Mouse (Mus musculus) erythroid progenitor cell, adult 5-6 weeks (primary cell): ENCODE results near the gene Gabarapl2. TPM values are rescaled to one million over a fixed set of nuclear protein-coding genes. Genes with fewer than 3 reads are reported as not detected.
A peak's percentile ranks its signal among the peaks of the same experiment; 100 is the strongest.
"Not testable (repeated sequence)": the region's sequence is repeated elsewhere in the genome, so short reads cannot be mapped to it uniquely, and the experiment has no call there.

Experiments used
- ATAC-seq: replicated peaks from 2 replicates; pipeline ENCODE4 v1.8.0; 2016; ENCODE audit warnings: moderate number of reproducible peaks, mild to moderate bottlenecking, moderate TSS enrichment, inconsistent platforms; ENCODE audit not compliant: poor library complexity, low FRiP score, severe bottlenecking
- total RNA-seq, 2 experiments: library from RNA; stranded (forward) in 1 of 2; stranded (reverse) in 1 of 2; fragments of 150-400 nt in 1 of 2; fragments of 186-747, 209-891 nt in 1 of 2; gene quantifications; 2 replicates each; pipeline versions ENCODE4 v1.2.3 to v1.2.4; 2015 to 2017; ENCODE audit warnings: low replicate concordance in 2 of 2

The Gabarapl2 gene
- total RNA-seq, 2 experiments from 2014 or later: 99.1 to 118 TPM

DNA sequence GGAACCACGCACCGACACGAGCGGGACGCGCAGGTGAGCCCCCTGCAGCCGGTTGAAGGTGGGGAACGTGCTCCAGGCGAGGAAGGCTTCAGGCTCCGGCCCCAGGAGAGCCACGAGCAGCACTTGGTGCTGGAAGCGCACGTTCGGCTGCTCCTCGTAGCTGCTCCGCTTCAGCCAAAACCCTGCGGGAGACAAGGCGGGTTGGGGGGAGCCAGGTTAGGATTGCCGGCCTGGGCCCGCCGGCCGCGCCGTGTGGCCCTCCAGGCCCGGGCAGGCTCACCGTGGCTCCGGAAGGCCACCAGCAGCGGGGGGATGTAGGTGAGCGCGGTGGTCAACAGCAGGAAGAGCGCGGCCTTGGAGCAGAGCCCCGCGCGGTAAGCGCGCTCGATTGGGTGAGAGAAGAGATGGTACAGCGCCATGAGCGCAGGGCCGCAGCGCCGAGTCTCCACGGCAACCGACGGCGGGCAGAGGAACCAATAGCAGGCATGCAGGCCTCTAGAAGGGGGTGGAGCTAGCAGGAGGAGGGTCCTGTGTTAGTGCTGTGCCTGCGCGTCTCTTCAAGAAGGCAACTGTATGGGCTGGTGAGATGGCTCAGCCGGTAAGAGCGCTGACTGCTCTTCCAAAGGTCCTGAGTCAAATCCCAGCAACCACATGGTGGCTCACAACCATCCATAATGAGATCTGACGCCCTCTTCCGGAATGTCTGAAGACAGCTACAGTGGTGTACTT is 7.0 kb upstream of the Gabarapl2 start, which contains the start of gene Tmem231:
Gene Tmem231 (minus strand): TSS at position 534 of the 729 bp plus-strand sequence.
- ATAC-seq: peak; percentile 89

DNA sequence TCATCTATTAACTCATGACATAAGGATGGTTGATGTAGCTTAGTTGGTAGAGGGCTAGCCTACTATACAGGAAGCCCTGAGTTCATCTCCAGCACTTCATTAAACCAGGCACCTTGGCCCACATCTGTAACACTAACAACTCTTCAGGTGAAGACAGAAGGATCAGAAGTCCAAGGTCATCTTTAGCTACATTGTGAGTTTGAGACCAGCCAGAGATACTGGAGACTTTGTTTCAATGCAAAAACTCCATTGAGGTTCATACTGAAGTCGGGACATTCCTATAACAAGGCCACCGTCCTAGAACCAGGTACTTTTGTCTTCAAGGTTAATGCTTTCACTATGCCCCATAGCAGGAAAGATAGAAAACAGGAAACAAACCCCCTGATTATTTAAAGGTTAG is 6.3 kb upstream of the Gabarapl2 start:
- no peak for ATAC-seq

DNA sequence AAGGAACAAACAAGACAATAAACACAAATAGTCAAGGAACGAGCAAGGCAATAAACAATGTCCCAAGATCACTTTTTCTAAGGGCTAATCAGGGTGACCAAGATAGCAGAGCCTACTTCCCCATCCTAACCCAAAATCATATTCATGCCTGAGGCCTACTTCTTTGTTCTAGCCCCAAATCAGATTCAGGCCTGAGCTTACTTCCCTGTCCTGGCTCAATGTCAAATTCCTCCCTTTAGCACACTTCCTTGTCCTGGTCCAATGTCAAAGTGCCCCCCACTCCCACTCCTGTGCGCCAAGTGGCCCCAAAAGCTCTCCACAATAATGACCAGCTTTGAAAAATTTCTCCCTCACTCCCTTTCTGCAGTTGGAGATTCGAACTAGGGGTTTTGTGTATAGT is 3.3 kb upstream of the Gabarapl2 start:
- ATAC-seq: no peak

DNA sequence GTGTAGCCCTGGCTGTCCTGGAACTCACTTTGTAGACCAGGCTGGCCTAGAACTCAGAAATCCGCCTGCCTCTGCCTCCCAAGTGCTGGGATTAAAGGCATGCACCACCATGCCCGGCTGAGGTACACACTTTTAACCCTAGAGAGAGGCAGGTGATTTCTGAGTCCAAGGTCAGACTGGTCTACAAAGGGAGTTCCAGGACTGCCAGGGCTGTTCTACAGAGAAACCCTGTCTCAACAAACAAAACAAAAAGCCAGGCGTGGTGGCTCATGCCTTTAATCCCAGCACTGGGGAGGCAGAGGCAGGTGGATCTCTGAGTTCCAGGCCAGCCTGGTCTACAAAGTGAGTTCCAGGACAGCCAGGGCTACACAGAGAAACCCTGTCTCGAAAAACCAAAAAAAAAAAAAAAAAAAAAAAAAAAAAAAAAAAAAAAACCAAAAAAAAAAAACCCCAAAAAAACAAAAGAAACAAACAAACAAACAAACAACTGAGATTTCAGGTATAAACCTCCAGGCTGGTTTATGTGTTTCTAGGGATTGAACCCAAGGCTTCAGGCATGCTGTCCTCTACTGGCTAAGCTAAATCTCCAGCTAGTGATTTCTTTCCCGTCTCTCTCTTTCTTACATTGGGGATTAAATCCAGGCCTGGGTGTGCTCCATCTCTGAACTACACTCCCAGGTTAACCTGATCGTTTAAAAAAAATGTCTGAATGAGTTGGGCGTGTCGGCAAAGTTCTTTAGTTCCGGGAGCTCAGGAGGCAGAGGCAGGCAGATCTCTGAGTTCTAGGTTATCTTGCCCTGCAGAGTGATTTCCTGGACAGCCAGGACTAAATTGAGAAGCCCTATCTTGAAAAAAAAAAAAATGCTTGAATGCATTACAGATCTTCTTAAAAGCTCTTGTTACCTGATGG is 2.2 kb upstream of the Gabarapl2 start:
- not testable (repeated sequence) for ATAC-seq

DNA sequence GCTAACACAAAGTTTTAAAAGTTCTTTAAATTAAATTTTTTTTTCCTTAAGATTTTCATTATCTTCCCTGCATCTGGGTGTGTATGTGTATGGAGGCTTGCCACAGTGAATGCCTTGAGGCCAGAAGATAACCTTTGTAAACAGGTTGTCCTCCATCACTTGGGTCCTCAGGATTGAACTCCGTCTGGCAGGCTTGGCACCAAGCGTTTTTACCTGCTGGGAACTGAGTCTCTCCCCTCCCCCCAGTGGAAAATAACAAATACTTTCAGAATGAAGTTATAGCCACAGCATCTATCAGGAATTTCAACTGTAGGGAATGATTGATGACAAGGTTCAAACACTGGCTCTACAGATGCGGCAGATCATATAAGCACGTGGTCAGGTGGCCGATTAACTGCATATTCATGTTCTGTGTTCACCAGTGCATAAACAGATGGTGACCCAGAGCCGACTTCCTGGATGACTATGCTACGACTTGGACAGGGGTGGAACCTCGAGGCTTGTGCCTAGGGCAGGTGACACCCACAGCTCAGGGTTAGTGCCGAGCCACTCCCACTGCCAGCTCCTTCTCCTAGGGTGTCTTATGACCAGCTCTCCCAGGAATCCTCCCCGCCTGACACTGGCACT is 874 bp upstream of the Gabarapl2 start:
- peak; percentile 93 for ATAC-seq

DNA sequence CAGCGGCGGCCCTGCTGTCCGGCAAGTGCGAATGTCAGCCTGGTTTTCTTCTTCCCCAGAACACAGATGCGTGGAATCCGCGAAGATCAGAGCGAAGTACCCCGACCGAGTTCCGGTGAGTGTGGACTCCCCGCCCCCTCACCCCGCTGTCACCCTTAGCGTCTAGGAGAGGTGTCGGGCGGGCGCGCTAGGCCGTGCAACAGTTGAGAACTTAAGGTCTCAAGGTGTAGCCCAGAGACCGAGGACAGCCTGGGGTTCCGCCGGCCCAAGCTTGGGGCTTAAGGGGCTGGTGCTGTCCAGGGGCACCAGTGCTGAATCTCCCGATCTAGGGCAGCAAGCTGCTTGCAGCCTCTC is 575 bp downstream of the Gabarapl2 start:
- ATAC-seq: peak; percentile 35

DNA sequence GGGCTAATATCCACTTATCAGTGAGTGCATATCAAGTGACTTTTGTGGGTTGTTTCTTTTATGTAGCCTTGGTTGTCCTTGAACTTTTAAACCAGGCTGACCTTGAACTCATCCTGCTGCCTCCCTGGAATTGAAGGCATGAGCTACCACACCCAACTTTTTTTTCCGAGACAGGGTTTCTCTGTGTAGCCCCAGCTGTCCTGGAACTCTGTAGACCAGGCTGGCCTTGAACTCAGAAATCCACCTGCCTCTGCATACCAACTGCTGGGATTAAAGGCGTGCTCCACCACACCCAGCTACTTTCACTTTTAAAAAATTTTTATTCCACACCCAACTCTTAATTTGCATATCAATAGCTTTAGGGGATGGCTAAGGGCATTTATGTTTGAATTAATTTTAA is 3.0 kb downstream of the Gabarapl2 start:
- no peak for ATAC-seq

DNA sequence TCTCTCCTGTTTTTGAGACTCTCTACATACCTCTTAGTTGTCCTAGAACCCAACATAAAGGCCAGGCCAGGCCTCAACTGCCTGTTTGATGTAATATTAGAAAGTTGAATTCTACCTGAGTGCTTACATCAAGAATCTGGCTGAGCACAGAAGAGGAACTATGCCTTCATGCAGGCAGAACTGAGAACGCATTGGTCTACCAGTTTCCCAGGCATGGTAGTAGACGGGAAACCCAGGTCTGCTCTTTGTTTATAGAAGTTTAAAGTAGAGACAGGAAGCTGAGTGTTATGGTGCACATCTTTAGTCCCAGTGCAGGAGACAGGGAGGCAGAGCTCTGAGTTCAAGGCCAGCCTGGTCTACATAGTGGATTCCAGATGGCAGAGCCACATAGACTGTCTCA is 6.6 kb downstream of the Gabarapl2 start:
- no peak for ATAC-seq

DNA sequence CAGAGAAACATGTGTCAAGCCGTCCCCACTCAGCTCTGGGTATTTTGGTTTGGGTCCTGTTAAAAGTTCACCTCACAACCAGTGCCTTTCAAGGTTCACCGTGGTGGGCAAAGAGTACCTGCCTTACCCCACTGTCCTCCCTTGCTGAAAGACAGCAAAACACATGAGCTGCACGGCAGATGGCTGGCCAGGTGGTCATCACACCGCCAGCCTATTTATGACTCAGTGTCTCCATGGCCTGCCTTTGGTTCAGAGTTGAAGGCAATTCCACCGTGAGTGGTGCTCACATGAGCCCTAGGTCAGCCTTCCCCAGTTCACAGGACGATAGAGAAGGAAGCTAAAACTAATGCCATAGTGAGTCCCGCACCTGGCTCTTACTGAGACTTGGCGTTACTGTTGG is 7.5 kb downstream of the Gabarapl2 start:
- ATAC-seq: no peak

DNA sequence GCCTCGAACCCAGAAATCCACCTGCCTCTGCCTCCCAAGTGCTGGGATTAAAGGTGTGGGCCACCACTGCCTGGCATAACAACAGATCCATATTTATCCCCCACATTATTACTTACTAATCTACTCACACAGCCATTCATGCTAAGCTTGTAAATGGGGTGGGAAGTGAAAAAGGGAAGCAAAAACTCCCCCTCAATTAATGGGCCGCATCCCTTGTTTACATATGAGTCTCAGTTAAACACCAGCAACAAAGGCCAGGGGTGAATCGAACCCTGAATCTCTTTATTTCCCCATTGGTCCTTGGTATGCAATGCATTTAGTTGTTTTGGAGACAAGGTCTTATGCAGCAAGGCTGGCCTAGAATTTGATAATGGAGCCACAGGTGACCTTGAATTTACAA is 10.3 kb downstream of the Gabarapl2 start:
- ATAC-seq: no peak

DNA sequence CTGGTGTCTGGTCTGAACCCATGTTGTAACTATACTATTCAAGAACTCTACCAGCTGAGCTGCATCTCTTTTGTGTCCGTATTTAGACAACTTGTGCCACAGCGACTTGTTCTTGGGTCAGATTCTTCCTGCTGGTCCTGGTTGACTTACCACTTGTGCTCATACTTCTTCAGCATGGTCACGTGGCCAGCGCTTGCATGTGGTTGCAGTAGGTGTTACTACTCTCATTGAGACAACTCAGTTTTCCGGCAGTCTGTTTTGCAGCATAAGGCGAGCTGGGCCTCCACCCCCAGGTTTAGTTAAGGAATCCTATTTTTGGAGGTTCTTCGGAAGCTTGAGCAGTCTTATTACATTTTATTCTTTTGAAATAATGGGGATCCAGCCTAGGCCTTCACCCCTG is 10.8 kb downstream of the Gabarapl2 start:
- ATAC-seq: no peak

DNA sequence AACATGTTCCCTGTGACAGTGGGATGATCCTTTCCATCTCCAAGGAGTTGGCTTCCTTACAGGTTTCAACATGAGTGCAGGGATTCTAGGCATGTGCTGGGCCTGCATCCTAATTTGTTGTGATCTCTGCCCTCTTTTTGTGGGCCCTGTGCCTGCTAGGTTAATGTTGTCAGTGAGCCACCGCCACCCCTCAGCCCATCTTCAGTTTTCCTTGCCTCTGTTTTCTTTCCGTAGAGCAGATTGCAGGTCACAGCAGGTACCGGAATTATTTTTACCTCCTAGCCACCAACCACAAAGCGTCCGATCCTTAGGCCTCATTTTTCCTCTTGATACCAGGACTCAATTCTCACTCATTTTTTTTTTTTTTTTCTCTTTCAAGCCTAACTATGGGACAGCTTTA is 11.4 kb downstream of the Gabarapl2 start:
- no peak for ATAC-seq

DNA sequence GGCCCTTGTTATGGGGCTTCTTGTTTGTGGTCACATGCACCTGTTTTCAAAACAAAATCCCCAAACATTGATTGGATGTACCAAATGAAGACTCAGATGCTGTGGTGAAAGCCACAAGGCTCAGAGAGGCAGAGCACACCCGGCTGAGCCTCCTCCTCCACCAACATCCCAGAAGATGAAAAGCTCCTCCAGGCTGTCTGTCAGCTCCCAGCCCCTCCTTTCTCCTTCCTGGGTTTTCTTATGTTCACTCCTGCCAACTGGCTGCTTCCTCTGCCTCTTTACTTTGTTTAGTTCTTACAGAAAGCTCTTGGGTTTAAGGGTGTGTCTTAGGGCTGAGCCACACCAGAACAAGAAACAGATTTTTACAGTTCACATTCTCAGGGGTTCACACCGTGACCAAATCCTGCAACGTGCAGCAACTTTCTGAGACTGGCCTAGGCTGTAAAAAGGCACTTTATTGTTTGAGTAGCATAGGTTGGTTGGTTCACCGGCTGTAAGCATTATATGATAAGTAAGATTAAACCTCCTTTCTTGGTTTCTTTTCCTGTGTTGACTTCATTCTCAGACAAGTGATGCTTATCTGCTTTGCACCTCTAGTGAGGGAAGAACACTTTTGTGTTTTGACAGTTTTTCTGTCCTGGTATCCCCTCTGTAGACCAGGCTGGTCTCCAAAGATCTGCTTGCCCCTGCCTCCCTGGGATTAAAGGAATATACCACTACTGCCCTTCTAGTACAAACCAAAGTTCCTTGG is 14.5 kb downstream of the Gabarapl2 start:
- no peak for ATAC-seq

DNA sequence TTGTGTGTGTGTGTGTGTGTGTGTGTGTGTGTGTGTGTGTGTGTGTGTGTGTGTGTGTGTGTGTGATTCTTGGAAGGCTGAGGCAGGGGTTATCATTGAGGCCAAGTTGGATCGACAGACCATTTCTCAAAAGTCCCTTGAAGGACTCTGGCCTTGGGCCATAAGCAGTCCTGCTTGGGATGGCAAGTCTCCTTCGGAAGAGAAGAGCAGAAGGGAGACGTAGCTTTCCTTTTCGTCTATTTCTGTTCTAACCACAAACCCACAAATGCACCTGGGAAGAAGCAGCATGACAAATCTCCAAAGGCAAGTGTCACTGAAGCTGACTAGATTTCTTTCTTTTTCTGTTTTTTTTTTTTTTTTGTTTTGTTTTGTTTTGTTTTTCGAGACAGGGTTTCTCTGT is 15.4 kb downstream of the Gabarapl2 start:
- no peak for ATAC-seq

DNA sequence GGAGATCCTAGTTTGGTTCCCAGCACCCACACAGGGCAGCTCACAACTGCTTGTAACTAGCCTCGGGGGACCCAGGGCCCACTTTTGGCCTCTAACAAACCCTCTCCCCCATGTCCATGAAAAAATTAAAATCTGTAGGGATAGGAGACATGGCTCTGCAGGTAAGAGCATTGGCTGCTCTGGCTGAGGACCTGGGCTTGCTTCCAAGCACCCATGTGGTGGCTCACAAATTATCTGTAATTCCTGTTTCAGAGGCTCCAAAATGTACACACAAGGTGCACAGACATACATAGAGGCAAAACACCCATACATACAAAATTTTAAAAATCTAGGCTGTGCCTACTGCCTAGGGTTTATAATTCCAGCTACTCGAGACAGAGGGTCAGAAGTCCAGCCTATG is 16.7 kb downstream of the Gabarapl2 start:
- ATAC-seq: no peak

DNA sequence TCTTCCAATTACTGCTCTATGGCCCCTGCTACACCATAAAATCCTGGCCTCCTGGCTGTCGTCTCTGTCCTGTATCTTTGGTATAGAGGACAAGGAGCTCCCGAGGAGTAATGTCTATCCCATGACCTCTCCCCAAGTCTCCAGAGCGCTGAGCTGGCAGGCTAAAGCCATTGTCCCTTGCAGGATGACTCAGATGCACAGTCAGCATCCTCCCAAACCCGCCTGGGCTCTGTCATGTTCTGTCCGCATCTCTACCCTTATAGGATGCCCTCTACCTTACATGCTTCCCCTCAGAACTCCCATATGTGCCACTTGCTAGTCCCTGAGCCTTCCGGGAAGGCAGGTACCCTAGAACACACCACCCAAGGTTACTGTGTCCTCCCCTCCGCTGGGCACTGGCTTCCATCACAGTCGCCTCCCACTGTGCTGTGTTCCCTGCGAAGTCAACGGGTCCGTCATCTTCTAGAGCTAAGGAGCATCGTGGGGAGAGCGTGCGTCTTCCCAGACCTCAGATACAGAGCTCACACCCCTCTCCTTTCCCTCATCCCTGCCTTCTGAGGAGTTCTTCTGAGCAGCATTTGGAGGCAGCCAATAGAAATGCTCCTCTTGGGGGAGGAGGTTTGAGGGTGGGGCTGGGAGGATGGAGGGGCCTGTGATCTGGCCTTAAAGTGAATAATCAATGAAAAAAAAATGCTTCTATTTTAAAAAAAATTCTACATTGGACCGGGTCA is 20.3 kb downstream of the Gabarapl2 start:
- no peak for ATAC-seq

DNA sequence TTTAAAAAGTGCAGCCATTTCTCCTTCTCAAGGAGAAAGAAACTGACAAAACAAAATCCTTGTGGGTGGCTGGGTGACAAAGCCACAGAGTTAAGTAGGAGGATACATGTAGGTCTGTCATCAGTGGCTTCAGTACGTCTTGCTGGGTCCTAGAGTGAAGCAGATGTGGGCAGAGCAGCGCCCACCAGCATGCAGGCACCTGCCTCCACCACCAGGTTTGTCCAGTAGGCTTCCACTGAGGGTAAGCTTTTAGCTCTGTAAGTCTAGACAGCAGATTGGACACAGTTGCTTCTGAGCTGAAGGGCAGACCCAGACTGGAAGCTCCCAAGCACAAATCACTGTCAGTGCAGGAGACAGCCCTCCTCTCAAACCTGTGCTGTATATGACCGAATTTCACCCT is 20.8 kb downstream of the Gabarapl2 start:
- no peak for ATAC-seq

DNA sequence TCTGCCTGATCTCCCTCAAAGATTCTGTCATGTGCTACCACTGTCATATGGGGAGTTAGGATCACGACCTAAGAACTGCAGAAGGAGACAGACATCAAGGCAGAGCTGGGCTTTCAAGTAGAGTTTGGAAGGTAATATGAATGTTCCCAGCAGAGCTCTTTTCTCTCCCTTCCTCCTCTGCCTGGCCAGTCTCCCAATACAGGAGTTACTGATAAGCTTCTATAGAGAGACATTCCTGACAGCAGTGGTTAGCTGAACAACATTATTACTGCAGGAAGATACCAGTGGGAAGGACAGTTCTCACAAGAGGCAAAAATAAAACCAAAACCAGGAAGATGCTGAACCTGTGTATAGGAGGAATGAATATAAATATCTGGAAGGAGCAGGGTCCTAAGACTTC is 22.1 kb downstream of the Gabarapl2 start:
- no peak for ATAC-seq

DNA sequence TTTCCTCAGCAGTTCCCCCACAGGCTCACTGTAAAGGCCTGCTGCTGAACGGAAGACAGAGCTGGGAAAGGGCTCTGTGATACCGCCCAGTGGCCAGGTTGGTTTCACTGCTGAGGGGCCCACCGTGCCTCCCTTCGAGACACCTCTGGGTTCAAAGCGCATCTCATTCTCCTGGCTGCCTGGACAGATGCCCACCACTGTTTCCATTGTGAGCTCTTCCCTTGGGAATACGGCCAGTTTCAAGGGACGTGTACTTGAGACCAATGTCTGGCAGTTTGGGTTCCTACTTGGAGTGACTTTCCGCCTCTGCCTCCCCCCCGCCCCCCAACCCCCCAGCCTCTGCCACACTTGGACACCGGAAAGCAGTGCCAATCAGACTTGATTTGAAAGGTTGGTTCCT is 22.6 kb downstream of the Gabarapl2 start:
- ATAC-seq: no peak
